Mouse (Mus musculus) lung, adult 18-20 months (tissue): ENCODE measurements around the gene Clic5.

Experiments used
- DNase-seq, 2 experiments: peaks; one replicate each; pipeline ENCODE4 v3.0.0; 2022; ENCODE audit warnings: mixed read lengths in 2 of 2

Gene Clic5

GRCm38 (mm10) chr17:44274804-44275203 lies 86.4 kb downstream of the Clic5 start:
- DNase-seq, result no peak

GRCm38 (mm10) chr17:44288320-44288719 lies 99.9 kb downstream of the Clic5 start:
- no peak for DNase-seq

GRCm38 (mm10) chr17:44297221-44297620 lies 108.8 kb downstream of the Clic5 start:
- no peak for DNase-seq

DNA sequence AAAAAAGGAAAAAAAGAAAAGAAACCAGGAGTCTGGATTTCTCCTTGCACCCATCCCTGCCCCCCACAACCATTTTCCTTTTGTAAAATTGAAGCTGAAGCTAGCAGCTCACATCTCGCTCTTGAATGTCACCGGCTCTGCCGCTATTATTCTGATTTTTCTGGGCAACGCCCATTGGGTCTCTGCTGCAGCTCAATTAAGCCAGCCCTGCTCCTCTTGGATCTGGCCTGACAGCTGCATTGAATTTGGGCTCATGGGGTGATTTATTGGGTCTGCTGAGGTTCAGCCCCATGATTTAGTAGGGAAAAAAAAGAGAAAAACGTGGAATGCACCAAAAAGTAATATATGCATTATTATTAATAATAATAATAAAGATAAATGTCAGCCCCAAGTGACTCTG lies 111.9 kb downstream of the Clic5 start:
- no peak for DNase-seq

GRCm38 (mm10) chr17:44300723-44301122 lies 112.3 kb downstream of the Clic5 start:
- DNase-seq, result peak in 1 of 2 experiments; percentile 15

DNA sequence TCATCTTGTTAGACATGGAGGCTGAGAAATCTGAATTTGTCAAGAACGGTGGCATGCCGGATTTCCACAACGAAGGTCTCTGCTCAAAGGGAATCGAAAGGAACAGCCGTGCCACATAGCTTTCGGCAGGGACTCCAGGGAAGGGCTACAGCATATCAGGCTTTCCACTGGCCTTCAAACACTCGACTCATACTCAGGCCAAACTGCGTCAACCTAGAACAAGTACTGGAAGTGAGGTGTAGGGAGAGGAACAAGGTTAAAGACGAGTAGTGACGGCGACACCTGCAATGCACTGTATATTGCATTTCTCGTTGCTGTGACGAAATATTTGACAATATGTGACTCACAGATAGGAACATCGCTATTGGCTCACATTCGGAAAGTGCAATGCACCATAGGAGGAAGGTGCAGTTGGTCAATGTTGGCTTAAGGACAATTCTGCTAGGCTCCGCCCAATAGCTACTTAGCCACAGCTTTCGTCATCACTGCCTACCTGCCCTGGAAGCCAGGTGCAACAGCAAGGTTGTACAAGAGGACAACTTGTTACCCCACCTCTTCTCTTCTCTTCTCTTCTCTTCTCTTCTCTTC lies 112.9 kb downstream of the Clic5 start:
- peak; percentile 9 to 56 for DNase-seq

DNA sequence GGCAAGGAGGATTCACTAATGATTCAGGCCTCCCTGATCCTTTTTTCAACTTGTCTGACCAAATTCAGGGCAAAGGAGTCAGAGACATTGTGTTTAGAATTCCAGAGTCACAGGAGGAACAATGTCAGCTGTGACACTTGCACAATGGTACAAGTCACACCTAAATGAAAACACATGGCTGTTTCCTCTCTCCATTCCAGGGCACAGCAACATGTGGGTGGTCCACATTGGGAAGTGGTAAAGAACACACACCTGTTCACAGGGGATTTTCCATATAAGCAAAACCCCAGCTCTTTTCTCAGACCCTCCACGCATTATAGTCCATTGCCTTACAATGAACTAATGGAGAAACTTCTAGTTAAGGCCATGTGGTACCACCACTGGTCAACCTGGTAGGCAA lies 115.7 kb downstream of the Clic5 start:
- no peak for DNase-seq

GRCm38 (mm10) chr17:44309914-44310622 lies 121.7 kb downstream of the Clic5 start:
- no peak for DNase-seq

- no peak for DNase-seq
Measured at GRCm38 (mm10) chr17:44325314-44325713, 136.9 kb downstream of the Clic5 start.

DNA sequence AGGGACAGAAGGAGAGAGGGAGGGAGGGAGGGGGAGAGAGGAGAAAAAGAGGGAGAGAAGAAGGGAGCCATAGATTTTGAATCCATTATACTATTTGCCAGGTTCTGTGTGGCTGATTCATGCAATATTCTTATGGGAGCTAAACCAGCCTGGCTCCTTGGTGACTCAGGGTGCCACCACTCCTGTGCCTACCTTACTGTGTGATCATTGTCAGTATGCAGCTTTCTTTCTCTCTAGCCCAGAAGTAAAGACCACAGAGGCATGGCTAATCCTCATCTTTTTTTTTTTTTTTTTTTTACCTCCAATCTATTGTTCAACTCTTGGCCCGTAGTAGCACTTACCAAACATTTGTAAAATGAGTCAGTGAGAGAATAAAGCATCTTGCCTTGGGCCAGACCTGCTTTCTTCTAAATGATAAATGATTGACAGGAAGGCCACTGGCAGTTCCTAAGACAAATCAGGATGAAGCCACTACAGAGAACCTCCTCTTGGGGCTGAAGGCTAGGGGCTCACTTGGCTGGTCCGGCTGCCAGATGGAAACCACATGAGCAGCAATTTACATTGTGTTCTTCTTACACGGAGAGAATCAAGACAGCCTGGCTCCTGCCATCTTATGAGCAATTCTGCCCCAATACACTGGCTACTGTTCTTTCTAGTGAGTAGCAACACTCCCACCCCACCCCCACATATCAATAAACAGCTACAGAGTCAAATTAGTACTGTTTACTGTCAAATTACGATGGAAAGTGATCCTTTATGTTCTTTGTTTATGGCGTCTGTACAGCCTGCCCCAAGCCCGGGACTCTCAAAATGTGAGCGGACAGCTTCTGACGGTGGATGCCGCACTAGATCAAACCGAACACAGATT lies 139.1 kb downstream of the Clic5 start:
- DNase-seq, result no peak

GRCm38 (mm10) chr17:44328147-44328482 lies 139.7 kb downstream of the Clic5 start:
- DNase-seq, result no peak
